Mouse (Mus musculus): ENCODE measurements around the gene Farp1. TPM values are rescaled to one million over a fixed set of nuclear protein-coding genes. Genes with fewer than 3 reads are reported as not detected.
A peak's percentile ranks its signal among the peaks of the same experiment; 100 is the strongest.

Gene Farp1
- polyA plus RNA-seq, 1 experiment = 28.8 TPM

GRCm38 (mm10) chr14:121299093-121299492, 264.1 kb downstream of the Farp1 start:
- Histone ChIP-seq H3K36me3 (ENCODE audit: control insufficient read depth, insufficient read depth, low read length) (peaks cover 1% of the 10 kb centered on the region; the same call in 1 of the 2 replicates), H3K27ac (ENCODE audit: insufficient read depth, low read depth, low read length) (no peak overlapping the region)
- WGBS = 72% methylated on average over 9 of the region's 9 CpGs

GRCm38 (mm10) chr14:121304523-121304922, 269.5 kb downstream of the Farp1 start:
- H3K27ac ChIP-seq (ENCODE audit: insufficient read depth, low read depth, low read length) = no peak overlapping the region
- no peak for DNase-seq
- no peaks in the 10 kb centered on the region for H3K4me1 ChIP-seq (ENCODE audit: control insufficient read depth, insufficient read depth, low read length)
- no peak for TF ChIP-seq CTCF (conservative IDR thresholded peaks at IDR 0.05; ENCODE audit: insufficient read depth, insufficient read length, low read depth, low read length)
- TF ChIP-seq POLR2A (IDR thresholded peaks at IDR 0.05; ENCODE audit: low read depth, low read length) = no peak
- H3K4me3 ChIP-seq (ENCODE audit: insufficient read depth, low read depth, low read length) = no peak overlapping the region
- no peaks in the 10 kb centered on the region for H3K27me3 ChIP-seq (replicated peaks; ENCODE audit: control insufficient read depth, insufficient read depth, low read length)
- WGBS = 62% methylated on average over 7 of the region's 7 CpGs
- no peaks in the 10 kb centered on the region for H3K36me3 ChIP-seq (ENCODE audit: control insufficient read depth, insufficient read depth, low read length)

More at GRCm38 (mm10) chr14:121299093-121299492, 264.1 kb downstream of the Farp1 start:
- Histone ChIP-seq H3K4me1 (ENCODE audit: control insufficient read depth, insufficient read depth, low read length) (peaks cover 9% of the 10 kb centered on the region), H3K4me3 (ENCODE audit: insufficient read depth, low read depth, low read length) (no peak overlapping the region), H3K27me3 (replicated peaks; ENCODE audit: control insufficient read depth, insufficient read depth, low read length) (no peaks in the 10 kb centered on the region)
- TF ChIP-seq CTCF (conservative IDR thresholded peaks at IDR 0.05; ENCODE audit: insufficient read depth, insufficient read length, low read depth, low read length) (no peak), POLR2A (IDR thresholded peaks at IDR 0.05; ENCODE audit: low read depth, low read length) (no peak)
- no peak for DNase-seq

GRCm38 (mm10) chr14:121305316-121306064, 270.5 kb downstream of the Farp1 start:
- Histone ChIP-seq H3K27ac (ENCODE audit: insufficient read depth, low read depth, low read length) (no peak overlapping the region), H3K27me3 (replicated peaks; ENCODE audit: control insufficient read depth, insufficient read depth, low read length) (no peaks in the 10 kb centered on the region), H3K4me1 (ENCODE audit: control insufficient read depth, insufficient read depth, low read length) (peaks cover 7% of the 10 kb centered on the region; the same call in 1 of the 2 replicates), H3K36me3 (ENCODE audit: control insufficient read depth, insufficient read depth, low read length) (no peaks in the 10 kb centered on the region), H3K4me3 (ENCODE audit: insufficient read depth, low read depth, low read length) (no peak overlapping the region)
- 69% methylated on average over 8 of the region's 8 CpGs for WGBS
- TF ChIP-seq POLR2A (IDR thresholded peaks at IDR 0.05; ENCODE audit: low read depth, low read length) (no peak), CTCF (conservative IDR thresholded peaks at IDR 0.05; ENCODE audit: insufficient read depth, insufficient read length, low read depth, low read length) (no peak)
- no peak for DNase-seq

- peak; percentile 34 for DNase-seq
- Histone ChIP-seq H3K4me3 (ENCODE audit: insufficient read depth, low read depth, low read length) (no peak overlapping the region), H3K27ac (ENCODE audit: insufficient read depth, low read depth, low read length) (no peak overlapping the region), H3K36me3 (ENCODE audit: control insufficient read depth, insufficient read depth, low read length) (no peaks in the 10 kb centered on the region), H3K27me3 (replicated peaks; ENCODE audit: control insufficient read depth, insufficient read depth, low read length) (no peaks in the 10 kb centered on the region), H3K4me1 (ENCODE audit: control insufficient read depth, insufficient read depth, low read length) (peaks cover 9% of the 10 kb centered on the region; the same call in 1 of the 2 replicates)
- TF ChIP-seq CTCF (conservative IDR thresholded peaks at IDR 0.05; ENCODE audit: insufficient read depth, insufficient read length, low read depth, low read length) (no peak), POLR2A (IDR thresholded peaks at IDR 0.05; ENCODE audit: low read depth, low read length) (no peak)
- 52% methylated on average over 3 of the region's 3 CpGs for WGBS
These were observed 274.9 kb downstream of the Farp1 start for GRCm38 (mm10) chr14:121309909-121310308.

- no peak overlapping the region for H3K27ac ChIP-seq (ENCODE audit: insufficient read depth, low read depth, low read length)
- DNase-seq = no peak
- 73% methylated on average over 6 of the region's 6 CpGs for WGBS
- no peaks in the 10 kb centered on the region for H3K36me3 ChIP-seq (ENCODE audit: control insufficient read depth, insufficient read depth, low read length)
- no peaks in the 10 kb centered on the region for H3K27me3 ChIP-seq (replicated peaks; ENCODE audit: control insufficient read depth, insufficient read depth, low read length)
- H3K4me3 ChIP-seq (ENCODE audit: insufficient read depth, low read depth, low read length) = no peak overlapping the region
- peaks cover 15% of the 10 kb centered on the region for H3K4me1 ChIP-seq (ENCODE audit: control insufficient read depth, insufficient read depth, low read length)
- TF ChIP-seq POLR2A (IDR thresholded peaks at IDR 0.05; ENCODE audit: low read depth, low read length) (no peak), CTCF (conservative IDR thresholded peaks at IDR 0.05; ENCODE audit: insufficient read depth, insufficient read length, low read depth, low read length) (no peak)
These were observed 275.5 kb downstream of the Farp1 start for GRCm38 (mm10) chr14:121310325-121311080.

- no peak for DNase-seq
- Histone ChIP-seq H3K27me3 (replicated peaks; ENCODE audit: control insufficient read depth, insufficient read depth, low read length) (no peaks in the 10 kb centered on the region), H3K27ac (ENCODE audit: insufficient read depth, low read depth, low read length) (no peak overlapping the region), H3K36me3 (ENCODE audit: control insufficient read depth, insufficient read depth, low read length) (no peaks in the 10 kb centered on the region), H3K4me3 (ENCODE audit: insufficient read depth, low read depth, low read length) (no peak overlapping the region), H3K4me1 (ENCODE audit: control insufficient read depth, insufficient read depth, low read length) (peaks cover 21% of the 10 kb centered on the region)
- TF ChIP-seq CTCF (conservative IDR thresholded peaks at IDR 0.05; ENCODE audit: insufficient read depth, insufficient read length, low read depth, low read length) = no peak
- no peak for TF ChIP-seq POLR2A (IDR thresholded peaks at IDR 0.05; ENCODE audit: low read depth, low read length)
- WGBS = 86% methylated on average over 2 of the region's 2 CpGs
These were observed 276.1 kb downstream of the Farp1 start for GRCm38 (mm10) chr14:121311083-121311482.

- H3K27me3 ChIP-seq (replicated peaks; ENCODE audit: control insufficient read depth, insufficient read depth, low read length) = no peaks in the 10 kb centered on the region
- no peak for DNase-seq
- TF ChIP-seq CTCF (conservative IDR thresholded peaks at IDR 0.05; ENCODE audit: insufficient read depth, insufficient read length, low read depth, low read length) (no peak), POLR2A (IDR thresholded peaks at IDR 0.05; ENCODE audit: low read depth, low read length) (no peak)
- H3K27ac ChIP-seq (ENCODE audit: insufficient read depth, low read depth, low read length) = no peak overlapping the region
- H3K4me3 ChIP-seq (ENCODE audit: insufficient read depth, low read depth, low read length) = no peak overlapping the region
- 93% methylated on average over 10 of the region's 10 CpGs for WGBS
- no peaks in the 10 kb centered on the region for H3K36me3 ChIP-seq (ENCODE audit: control insufficient read depth, insufficient read depth, low read length)
- H3K4me1 ChIP-seq (ENCODE audit: control insufficient read depth, insufficient read depth, low read length) = peaks cover 26% of the 10 kb centered on the region
These were observed 278.3 kb downstream of the Farp1 start for GRCm38 (mm10) chr14:121313283-121313682.
